Mouse (Mus musculus) CH12F3 (cell line): Measurements from ENCODE around the gene Ptrh1.

Experiments
- in situ Hi-C: fragments of 300-500 bp; cut with MboI; formaldehyde crosslinking; loops from 2 replicates; pipeline ENCODE4 v1.14.3; 2020; ENCODE audit warnings: low sequenced_read_pairs

Gene Ptrh1

DNA sequence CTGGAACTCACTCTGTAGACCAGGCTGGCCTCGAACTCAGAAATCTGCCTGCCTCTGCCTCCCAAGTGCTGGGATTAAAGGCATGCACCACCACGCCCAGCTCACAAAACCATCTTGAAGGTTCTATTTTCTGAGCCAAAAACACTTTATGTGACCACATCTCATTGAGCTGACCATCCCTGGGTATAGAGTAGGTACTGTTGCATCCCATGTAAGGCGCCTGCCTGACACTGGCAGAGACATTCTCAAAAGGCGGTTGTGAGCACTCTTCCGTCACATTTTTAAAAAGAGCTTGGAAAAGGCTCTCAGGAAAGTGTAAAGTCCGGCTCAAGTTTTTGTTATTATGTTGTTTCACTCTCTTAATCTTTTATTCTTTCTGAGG, 18.9 kb upstream of the Ptrh1 start:
- in situ Hi-C loops: no loop called here

DNA sequence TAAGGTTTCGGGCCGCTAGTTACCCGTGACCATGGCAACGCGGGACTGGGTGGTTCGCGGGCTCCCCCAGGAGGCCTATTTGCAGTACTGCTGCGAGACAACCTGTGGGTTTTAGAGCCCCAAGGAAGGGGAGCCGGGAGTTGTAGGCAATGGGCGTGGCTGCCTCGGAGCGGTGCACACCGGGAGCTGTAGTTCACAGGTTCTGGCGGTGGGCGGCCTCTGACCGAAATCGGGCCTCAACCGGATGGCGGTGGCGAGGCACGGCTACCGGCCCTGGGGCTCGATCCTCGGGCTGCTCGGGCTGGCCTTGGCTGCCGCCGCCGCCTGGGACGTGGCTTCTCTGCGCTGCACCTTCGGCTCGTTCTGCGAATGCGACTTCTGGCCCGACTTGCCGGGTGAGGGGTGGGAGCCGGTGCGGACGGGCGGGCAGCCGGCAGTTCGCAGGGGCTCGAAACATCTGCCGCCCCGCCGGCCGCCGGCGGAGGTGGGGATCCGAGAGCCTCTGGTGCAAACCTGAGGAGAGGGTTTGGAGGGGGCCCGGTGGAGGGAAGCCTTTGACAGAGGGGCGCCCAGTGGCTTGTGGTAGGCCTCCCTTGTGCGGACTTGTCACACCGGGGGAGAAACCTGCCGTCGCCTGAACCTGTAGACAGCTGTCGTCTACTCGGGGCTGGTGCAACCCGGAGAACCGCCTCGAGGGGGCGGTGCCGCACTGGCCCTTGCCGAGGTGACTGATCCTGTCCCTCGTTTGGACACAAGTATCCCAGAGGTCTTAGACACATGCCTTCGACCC, 18.3 kb upstream of the Ptrh1 start, which contains the start of gene Tor2a:
TSS of gene Tor2a (plus strand) at position 179 of the 790 bp plus-strand sequence.
- in situ Hi-C loops: no loop called here

DNA sequence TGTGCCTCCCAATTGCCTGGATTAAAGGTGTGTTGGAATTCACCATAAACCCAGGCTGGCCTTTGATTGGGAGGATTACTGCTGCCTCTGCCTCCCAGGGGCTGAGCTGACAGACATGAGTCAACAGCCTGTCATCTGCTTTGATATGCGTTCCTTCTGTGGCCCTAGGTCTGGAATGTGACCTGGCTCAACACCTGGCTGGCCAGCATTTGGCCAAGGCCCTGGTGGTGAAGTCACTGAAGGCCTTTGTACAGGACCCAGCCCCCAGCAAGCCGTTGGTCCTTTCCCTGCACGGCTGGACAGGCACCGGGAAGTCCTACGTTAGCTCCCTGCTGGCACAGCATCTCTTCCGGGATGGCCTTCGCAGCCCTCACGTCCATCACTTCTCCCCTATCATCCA, 17.1 kb upstream of the Ptrh1 start:
- in situ Hi-C loops: no loop called here

DNA sequence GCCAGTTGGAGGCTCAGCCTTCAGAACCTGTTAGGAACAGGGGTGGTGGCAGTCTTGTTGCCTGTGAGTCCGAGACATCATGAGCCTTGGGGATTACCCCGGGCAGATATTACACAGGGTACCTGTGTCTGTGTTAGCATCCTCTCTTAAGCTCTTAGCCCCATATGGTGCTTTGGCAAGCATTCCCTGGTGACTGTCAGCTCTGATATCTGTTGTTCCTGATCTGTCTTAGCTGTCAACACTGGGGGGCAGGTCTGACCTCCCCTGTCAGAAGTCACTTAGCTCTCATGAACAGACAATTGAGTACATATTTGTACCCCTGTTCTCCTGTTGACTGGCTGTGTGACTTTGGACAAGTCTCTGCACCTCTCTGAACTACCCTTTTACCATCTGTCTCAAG, 16.6 kb upstream of the Ptrh1 start:
- in situ Hi-C loops: no loop called here

DNA sequence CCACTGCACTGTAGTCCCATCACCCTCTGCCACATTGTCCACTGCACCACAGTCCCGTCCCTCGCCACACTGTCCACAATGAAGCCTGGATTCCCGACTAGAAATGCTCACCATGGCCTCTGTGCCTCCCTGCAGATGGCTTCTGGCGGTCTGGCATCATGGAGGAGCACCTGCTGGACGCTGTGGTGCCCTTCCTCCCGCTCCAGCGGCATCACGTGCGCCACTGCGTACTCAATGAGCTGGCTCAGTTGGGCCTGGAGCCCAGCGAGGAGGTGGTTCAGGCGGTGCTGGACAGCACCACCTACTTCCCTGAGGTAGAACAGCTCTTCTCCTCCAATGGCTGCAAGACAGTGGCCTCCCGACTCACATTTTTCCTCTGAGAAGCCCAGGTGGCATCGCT, 14.2 kb upstream of the Ptrh1 start:
- in situ Hi-C loops: no loop called here

DNA sequence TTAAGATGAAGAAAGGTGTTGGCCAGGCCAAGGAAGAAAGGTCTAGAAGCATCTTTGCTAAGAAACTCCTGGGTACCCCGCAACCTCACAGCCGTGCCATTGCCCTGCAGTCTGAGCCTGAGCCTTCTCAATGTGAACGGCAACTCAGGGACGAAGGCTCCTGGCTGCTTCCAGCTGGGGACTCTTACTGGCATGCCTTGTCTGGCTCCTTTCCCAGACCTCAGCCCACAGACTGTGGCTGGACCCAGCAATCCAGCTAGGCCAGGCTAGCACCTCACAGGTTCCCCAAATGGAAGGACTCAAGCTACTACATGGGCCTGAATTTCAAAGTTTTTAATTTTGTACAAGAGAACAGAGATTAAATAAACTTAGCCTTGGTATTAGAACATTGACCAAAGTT, 13.7 kb upstream of the Ptrh1 start:
- in situ Hi-C loops: no loop called here

GRCm38 (mm10) chr2:32763353-32763752, 12.2 kb upstream of the Ptrh1 start:
- in situ Hi-C loops: no loop called here

DNA sequence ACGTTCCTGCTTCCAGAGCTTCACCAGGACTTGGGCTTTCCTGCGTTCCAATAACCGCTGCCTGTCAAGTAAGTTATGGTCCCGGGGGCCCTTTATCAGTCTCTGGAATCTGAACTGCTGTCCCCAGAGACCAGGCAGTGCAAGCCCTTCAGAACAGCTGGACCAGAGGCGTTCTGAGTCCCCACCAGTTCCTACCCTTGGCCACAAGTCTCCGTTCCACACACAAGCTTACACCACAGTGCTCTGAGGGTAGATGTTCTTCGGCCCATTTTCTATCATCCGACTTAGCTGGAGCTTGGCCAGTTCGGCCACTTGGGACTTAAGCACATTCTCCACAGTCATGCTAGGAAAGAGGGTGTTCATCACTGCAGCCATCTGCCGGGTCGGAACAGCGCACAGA, 8.3 kb upstream of the Ptrh1 start:
- in situ Hi-C loops: no loop called here

DNA sequence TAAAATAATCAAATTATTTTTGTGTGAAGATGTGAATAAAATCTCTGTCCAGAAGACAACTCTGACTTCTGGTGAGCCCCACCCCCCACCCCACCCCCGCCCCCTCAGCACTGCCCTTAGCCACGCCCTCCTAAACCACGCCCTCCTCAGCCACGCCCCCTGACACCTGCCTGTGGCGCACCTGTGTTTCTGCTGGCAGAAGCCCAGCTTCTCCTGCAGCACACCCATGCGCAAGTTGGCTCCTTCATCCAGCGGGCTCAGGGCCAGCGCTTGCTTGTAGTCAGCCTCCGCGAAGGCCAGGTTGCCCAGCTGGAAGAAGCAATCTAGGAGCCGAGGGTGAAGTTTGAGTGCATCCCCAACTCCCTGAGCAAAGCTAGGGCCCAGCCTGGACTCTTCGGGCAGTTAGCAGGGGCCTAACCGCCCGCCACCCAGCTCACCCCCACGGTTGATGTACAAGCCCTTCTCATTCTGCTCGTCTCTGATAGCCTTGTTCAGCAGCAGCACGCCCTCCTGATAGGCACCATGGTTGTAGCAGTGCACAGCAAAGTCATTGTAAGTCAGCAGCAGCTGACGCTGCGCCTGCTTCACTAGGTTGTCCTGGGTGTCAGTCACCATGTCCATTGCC, 6.8 kb upstream of the Ptrh1 start:
- in situ Hi-C loops: no loop called here

DNA sequence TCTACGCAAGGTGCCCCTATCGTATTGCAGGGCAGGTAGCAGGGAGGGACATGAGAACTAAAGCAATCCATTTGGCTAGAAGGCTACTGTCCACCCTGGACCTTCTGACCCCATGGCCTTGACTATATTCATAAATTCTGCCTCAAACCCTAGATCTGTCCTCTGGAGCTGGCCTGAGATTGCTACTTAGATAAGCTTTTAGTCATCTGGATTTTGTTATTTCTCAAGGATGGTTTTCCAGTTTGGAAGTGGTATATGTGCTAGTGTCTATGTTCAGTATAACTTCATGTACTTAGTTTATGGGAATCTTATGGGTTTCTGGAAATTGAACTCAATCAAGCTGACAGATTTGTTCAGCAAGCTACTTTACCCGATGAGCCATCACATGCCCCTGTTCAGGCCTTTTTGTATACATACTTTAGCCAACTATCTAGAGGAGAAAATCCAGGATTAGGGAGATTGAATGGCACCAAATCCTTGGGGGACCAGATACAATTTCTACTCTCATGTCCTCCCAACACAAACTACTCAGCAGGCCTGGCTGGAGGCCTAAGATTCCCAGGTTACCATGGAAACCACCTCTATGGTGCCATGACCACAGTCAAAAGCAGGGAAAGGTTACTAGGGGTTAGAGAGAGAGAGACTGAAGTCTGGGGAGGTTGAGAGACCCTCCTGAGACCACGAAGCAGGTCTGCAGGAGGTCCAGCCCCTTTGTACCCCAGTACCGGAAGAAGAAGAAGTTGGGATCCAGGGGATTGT, 6.1 kb upstream of the Ptrh1 start:
- in situ Hi-C loops: no loop called here

GRCm38 (mm10) chr2:32771886-32772285, 3.7 kb upstream of the Ptrh1 start:
- in situ Hi-C loops: no loop called here

- in situ Hi-C loops: no loop called here
These were observed 2.8 kb upstream of the Ptrh1 start for GRCm38 (mm10) chr2:32772626-32773279.

DNA sequence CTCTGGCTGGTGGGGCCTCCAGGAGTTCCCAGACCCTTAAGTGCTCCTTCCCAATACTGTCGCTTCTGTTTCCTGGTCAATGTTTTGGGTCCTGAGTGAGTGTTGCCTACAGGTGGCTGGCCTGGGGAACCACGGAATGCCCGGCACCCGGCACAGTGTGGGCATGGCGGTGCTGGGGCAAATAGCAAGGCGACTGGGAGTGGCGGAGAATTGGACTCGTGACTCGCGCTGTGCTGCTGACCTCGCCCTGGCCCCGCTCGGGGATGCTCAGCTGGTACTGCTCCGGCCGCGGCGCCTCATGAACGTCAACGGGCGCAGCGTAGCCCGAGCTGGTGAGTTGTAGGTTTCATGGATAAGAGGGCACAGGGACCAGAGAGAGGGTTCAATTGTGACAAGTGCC, 606 bp downstream of the Ptrh1 start:
- in situ Hi-C loops: no loop called here

- in situ Hi-C loops: no loop called here
These were observed 2.5 kb downstream of the Ptrh1 start for GRCm38 (mm10) chr2:32778081-32778480.

DNA sequence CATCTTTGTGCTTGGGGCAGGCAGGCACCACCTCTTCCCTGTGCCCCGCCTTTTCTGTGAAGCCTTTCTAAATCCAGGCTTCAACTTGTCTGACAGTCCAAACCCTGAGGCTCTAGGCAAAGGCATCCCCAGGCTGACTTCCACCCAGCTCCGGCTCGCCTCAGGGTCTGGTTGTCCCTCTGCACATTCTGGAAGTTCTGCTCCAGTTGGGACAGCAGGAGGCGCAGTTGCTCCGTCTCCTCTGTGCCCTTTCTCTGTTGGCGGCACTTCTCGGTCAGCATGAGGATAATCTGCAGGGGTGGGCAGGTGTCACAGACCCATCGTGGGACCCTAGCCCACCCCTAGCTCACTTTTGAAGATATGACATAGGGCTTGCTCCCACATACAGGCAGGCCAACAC, 3.5 kb downstream of the Ptrh1 start:
- in situ Hi-C loops: no loop called here

- in situ Hi-C loops: loop anchor here (10.0 kb wide), 1 partner anchor 75 kb away; no protein-coding TSS in a partner anchor
These were observed 4.1 kb downstream of the Ptrh1 start for GRCm38 (mm10) chr2:32779714-32780113.

GRCm38 (mm10) chr2:32781710-32782109, 6.1 kb downstream of the Ptrh1 start:
- in situ Hi-C loops: loop anchor here (10.0 kb wide), 1 partner anchor 73 kb away; no protein-coding TSS in a partner anchor

DNA sequence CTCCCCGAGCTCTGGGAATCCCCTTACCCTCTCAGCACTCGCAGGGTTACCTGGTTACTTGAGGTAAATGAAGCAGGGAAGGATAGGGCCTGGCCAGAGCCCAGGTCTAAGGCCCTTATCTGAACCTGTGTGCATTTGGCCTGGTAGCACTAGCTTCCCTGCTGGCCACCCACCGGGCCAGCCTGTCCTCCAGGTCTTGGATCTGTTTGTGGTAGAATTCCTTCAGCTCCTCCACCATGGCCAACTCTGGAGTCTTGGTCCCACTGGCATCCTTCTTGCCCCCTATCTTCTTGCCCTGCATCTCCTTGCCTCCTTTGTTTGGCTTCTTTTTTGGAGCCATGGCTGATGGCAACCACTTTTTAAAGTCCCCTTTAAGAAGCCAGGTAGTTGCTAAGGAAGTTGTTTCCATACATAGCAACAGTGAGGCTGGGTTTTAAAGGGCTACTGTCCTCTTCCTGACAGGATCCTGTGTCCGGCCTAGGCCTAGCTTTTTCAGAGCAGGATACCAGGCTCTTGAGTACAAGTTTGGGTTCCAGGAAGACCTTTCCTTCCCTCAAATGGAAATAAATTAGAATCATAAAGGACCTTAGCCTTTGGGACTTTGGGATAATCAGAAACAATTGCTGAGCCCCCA, 8.6 kb downstream of the Ptrh1 start, which contains the start of gene Cfap157:
TSS of gene Cfap157 (minus strand) at position 381 of the 634 bp plus-strand sequence.
- in situ Hi-C loops: loop anchor here (10.0 kb wide), 1 partner anchor 71 kb away; no protein-coding TSS in a partner anchor

GRCm38 (mm10) chr2:32787176-32787575, 11.6 kb downstream of the Ptrh1 start:
- in situ Hi-C loops: loop anchor here (10.0 kb wide), 1 partner anchor 68 kb away; no protein-coding TSS in a partner anchor

DNA sequence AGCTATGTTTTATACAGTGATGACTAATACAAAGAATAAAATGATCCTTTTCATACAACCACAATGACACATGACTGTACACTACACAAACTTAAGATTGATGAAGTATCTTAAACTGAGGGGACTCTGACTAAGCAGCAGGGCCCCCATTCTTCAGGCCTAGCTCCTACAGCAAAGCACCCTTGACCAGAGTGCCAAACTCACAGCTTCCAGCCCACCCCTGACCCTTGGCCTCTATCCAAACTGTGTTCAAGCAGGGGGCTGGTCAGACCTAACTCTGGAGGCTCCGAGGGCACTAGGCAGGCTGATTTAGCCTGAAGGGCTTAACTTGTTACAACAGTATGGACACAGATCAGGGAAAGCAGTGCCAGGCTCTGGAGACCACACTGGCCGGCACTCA, 13.0 kb downstream of the Ptrh1 start:
- in situ Hi-C loops: loop anchor here (10.0 kb wide), 1 partner anchor 66 kb away; no protein-coding TSS in a partner anchor
